Mouse (Mus musculus) bone marrow macrophage, adult 2 months (primary cell): Measurements from ENCODE around the gene Pirt.

Experiments
- CTCF ChIP-seq: IDR thresholded peaks from 2 replicates; pipeline ENCODE4 v1.5.1; 2012; ENCODE audit warnings: low read depth, mild to moderate bottlenecking, low read length, moderate library complexity
- POLR2A ChIP-seq: IDR thresholded peaks from 2 replicates; pipeline ENCODE4 v1.6.1; 2012; ENCODE audit warnings: mild to moderate bottlenecking, low read depth, low read length, borderline replicate concordance

- TF ChIP-seq CTCF, result no peak
- TF ChIP-seq POLR2A, result no peak
These were observed 9.0 kb upstream of the Pirt start for GRCm38 (mm10) chr11:66902801-66903200.
